Mouse (Mus musculus): ENCODE data around the gene Ano8. TPM values are rescaled to one million over a fixed set of nuclear protein-coding genes. Genes with fewer than 3 reads are reported as not detected.
A peak's percentile ranks its signal among the peaks of the same experiment; 100 is the strongest.
"Not testable (repeated sequence)": the region's sequence is repeated elsewhere in the genome, so short reads cannot be mapped to it uniquely, and the experiment has no call there.

The Ano8 gene
- polyA plus RNA-seq, 1 experiment from 2014 or later: 3.0 TPM

DNA sequence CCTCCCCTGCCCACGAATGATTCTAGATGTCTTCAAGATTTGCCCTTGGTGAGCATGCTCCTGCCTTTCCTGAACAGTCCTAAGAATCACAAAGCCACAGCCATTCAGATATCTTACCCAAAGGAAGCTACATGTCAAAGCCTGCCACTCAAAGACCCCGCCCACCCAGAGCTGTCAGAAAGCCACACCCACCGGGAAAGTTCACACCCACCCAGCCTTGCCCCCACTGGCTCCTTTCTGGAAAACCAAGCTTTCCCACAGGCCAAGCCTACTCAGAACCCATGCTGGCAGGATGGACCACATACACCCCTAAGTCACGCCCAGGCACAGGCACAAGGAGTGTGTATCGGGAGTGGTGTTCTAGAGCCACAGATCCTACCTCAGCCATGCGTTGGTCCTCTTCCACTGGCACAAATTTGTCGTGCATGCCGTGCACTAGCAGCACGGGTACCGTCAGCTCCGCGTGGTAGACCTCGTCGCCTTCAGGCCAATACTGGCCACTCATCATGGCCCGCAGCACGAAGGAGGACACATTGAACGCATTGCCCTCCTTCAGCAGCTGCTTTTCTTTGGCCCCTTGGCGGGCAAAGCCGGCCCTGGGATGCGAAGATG, 28.0 kb downstream of the Ano8 start:
- no peak overlapping the region for H3K27ac ChIP-seq
- 84% methylated on average over 20 of the region's 20 CpGs for whole genome bisulfite sequencing
- H3K4me2 ChIP-seq: no peak overlapping the region
- ATAC-seq (ENCODE audit: insufficient number of reproducible peaks, insufficient read depth, low FRiP score, low TSS enrichment, low read depth): no peak
- H3K9me3 ChIP-seq: no peaks in the 10 kb centered on the region
- H3K4me1 ChIP-seq: peaks cover 15% of the 10 kb centered on the region
- no peak overlapping the region for H3K4me3 ChIP-seq
- no peak overlapping the region for H3K9ac ChIP-seq
- peaks cover 52% of the 10 kb centered on the region for H3K36me3 ChIP-seq
- no peaks in the 10 kb centered on the region for H3K27me3 ChIP-seq

DNA sequence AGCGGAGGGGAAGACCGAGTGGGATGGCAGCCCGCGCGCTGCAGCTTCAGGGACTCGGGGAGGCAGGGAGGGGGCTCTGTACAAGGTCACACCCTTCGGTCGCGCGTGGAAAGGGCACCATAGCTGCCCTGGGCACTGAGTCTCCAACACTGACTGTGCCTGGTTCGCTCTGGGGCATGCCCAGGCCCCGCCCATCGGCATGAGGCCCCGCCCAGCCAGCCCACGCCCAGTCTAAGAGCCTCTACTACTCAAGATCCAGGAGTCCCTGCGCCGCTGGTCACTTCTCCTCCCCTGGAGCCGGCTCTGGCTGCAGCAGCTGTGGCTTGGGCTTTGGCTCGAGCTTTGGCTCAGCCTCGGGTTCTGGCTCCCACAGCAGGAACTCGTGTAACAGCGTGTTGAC, 28.9 kb downstream of the Ano8 start:
- Histone ChIP-seq H3K27me3 (no peaks in the 10 kb centered on the region), H3K4me1 (peaks cover 7% of the 10 kb centered on the region; the same call in 1 of the 2 replicates), H3K9ac (no peak overlapping the region), H3K4me3 (no peak overlapping the region), H3K9me3 (no peaks in the 10 kb centered on the region), H3K36me3 (peaks cover 52% of the 10 kb centered on the region), H3K27ac (no peak overlapping the region), H3K4me2 (no peak overlapping the region)
- 41% methylated on average over 22 of the region's 22 CpGs for WGBS
- ATAC-seq (ENCODE audit: insufficient number of reproducible peaks, insufficient read depth, low FRiP score, low TSS enrichment, low read depth): no peak

DNA sequence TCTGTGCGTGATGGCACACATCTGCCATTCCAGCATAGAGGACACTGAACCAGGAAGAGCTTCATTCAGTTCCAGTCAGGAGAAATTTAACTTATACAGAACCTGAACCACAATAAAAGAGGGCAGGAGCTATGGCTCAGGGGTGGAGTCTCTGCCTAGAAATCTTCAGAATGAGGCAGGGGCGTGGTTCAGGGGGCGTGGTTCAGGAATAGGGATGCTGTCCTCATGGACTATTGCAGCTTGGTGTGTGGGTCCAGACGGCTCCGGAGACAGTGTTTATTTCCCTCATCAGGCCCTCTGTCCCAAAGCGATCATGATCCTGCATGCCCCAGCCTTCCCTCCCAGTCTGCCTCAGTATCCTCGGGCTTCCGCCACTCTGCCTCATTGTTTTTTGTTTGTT, 31.1 kb downstream of the Ano8 start:
- WGBS: 73% methylated on average over 8 of the region's 8 CpGs
- Histone ChIP-seq H3K27me3 (no peaks in the 10 kb centered on the region), H3K36me3 (peaks cover 32% of the 10 kb centered on the region), H3K4me3 (no peak overlapping the region), H3K9ac (no peak overlapping the region), H3K4me2 (no peak overlapping the region), H3K27ac (no peak overlapping the region), H3K4me1 (0 out of 2 replicates have a peak, but pooled peaks cover 3% of the 10 kb centered on the region), H3K9me3 (no peaks in the 10 kb centered on the region)
- no peak for ATAC-seq (ENCODE audit: insufficient number of reproducible peaks, insufficient read depth, low FRiP score, low TSS enrichment, low read depth)

DNA sequence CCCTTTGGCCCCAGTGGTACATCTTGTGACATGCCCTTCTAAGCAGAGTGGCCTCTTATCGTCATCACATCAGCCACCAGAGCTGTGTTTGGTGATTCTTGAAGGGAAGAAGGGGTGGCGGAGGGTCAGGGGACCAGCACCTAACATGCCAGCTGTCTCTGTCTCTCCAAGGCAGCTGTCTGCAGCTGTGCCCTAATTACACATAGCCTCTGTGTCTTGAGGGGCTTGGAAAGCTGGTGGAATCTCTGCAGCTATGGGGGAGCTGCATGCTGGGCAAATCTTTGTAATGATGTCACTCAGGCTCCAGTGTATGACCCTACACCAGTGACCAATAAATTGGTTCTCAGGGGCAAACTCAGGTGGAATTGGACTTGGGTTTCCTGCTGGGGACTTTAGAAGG, 33.1 kb downstream of the Ano8 start:
- peaks cover 14% of the 10 kb centered on the region for H3K36me3 ChIP-seq
- H3K4me3 ChIP-seq: no peak overlapping the region
- H3K9ac ChIP-seq: no peak overlapping the region
- no peak overlapping the region for H3K4me2 ChIP-seq
- H3K27me3 ChIP-seq: no peaks in the 10 kb centered on the region
- H3K4me1 ChIP-seq: no peaks in the 10 kb centered on the region
- no peak overlapping the region for H3K27ac ChIP-seq
- H3K9me3 ChIP-seq: no peaks in the 10 kb centered on the region
- ATAC-seq (ENCODE audit: insufficient number of reproducible peaks, insufficient read depth, low FRiP score, low TSS enrichment, low read depth): no peak
- 84% methylated on average over 2 of the region's 2 CpGs for WGBS

DNA sequence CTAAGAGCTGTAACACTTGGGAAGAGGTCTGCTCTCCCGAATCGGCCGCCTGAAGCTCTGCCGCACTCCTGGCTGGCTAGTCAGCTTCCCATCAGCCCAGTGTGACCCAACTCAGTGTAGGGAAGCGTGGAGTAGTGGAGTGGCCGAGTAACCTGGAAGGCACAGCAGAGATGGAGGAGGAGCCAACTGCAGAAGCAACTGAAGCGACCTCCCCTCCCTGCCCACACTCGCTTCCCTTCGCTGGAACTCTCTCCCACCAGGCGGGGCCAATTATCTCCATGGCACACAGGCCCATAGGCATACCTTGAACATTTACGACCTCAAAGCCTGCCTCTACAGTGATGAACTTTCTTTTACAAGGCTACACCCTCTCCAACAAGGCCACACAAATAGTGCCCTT, 34.0 kb downstream of the Ano8 start:
- WGBS: 42% methylated on average over 11 of the region's 11 CpGs
- no peaks in the 10 kb centered on the region for H3K9me3 ChIP-seq
- no peak overlapping the region for H3K9ac ChIP-seq
- H3K4me3 ChIP-seq: no peak overlapping the region
- ATAC-seq (ENCODE audit: insufficient number of reproducible peaks, insufficient read depth, low FRiP score, low TSS enrichment, low read depth): no peak
- no peak overlapping the region for H3K27ac ChIP-seq
- peaks cover 5% of the 10 kb centered on the region for H3K36me3 ChIP-seq
- no peaks in the 10 kb centered on the region for H3K27me3 ChIP-seq
- H3K4me2 ChIP-seq: no peak overlapping the region
- no peaks in the 10 kb centered on the region for H3K4me1 ChIP-seq

DNA sequence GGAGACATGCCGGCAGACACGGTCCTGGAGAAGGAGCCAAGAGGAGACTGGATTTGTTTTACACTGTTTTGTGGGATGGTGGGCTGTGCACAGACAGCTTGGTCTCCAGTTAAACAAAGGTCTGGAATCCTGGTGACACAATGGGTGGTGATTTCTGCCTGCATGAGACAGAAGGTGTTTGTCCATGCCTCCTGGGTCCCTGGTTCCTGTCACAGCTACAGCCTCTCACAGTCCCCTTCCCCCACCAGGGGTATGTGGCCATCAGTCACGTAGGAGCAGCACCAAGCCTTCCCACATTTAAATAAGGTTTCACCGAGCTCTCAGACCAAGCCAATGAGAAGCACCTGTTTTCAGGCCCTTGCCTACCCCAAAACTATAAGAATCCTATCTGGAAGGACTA, 34.4 kb downstream of the Ano8 start:
- Histone ChIP-seq H3K9me3 (no peaks in the 10 kb centered on the region), H3K4me3 (no peak overlapping the region), H3K27me3 (no peaks in the 10 kb centered on the region), H3K4me2 (no peak overlapping the region), H3K27ac (no peak overlapping the region), H3K4me1 (no peaks in the 10 kb centered on the region), H3K36me3 (0 out of 2 replicates have a peak, but pooled peaks cover 2% of the 10 kb centered on the region), H3K9ac (no peak overlapping the region)
- no peak for ATAC-seq (ENCODE audit: insufficient number of reproducible peaks, insufficient read depth, low FRiP score, low TSS enrichment, low read depth)
- WGBS: 66% methylated on average over 4 of the region's 4 CpGs

DNA sequence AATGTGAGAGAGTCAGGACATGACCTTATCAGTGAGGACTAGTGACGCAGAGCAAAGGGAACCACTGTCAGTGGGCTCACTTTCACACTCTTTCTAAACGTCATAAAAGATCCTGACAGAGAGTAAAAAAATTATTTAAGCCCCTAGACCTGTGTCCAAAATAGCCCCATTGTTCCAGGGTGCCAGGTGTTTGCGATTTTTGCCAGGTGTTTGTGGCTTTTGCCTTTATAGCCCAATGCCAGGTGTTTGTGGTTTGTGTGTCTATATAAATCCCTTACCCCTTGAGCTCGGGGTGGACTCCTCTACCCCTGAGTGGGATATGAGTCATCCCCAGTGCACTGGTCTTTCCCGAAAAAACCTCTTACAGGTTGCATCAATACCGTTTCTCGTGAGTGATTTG, 40.7 kb downstream of the Ano8 start:
- Histone ChIP-seq H3K9me3 (no peaks in the 10 kb centered on the region), H3K4me3 (no peak overlapping the region), H3K36me3 (no peaks in the 10 kb centered on the region), H3K27ac (no peak overlapping the region), H3K9ac (no peak overlapping the region), H3K27me3 (peaks cover 16% of the 10 kb centered on the region), H3K4me1 (0 out of 2 replicates have a peak, but pooled peaks cover 4% of the 10 kb centered on the region), H3K4me2 (no peak overlapping the region)
- no peak for ATAC-seq (ENCODE audit: insufficient number of reproducible peaks, insufficient read depth, low FRiP score, low TSS enrichment, low read depth)
- WGBS: 72% methylated on average over 7 of the region's 7 CpGs

DNA sequence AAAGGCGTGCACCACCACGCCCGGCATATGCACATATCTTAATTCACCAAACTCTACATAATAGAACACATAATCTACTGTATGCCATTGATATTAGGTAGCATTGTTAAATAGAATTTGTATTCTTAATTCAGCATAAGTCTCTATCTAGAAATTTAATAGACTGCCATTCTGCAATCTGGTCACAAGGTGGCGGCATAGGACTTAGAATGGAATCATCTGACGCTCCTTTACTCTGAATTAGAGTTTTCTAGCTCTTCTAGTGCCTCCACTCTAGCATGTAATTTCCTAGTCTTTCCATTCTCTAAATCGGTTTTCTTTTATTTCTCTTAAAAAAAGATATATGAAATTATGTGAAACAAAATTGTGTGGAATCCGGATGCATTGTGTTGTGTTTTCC, 44.4 kb downstream of the Ano8 start:
- no peak overlapping the region for H3K27ac ChIP-seq
- no peak for ATAC-seq (ENCODE audit: insufficient number of reproducible peaks, insufficient read depth, low FRiP score, low TSS enrichment, low read depth)
- under 1% methylated on average over 7 of the region's 7 CpGs for WGBS
- H3K9me3 ChIP-seq: no peaks in the 10 kb centered on the region
- no peak overlapping the region for H3K4me3 ChIP-seq
- H3K36me3 ChIP-seq: no peaks in the 10 kb centered on the region
- 0 out of 2 replicates have a peak, but pooled peaks cover 4% of the 10 kb centered on the region for H3K4me1 ChIP-seq
- H3K27me3 ChIP-seq: peaks cover 16% of the 10 kb centered on the region
- no peak overlapping the region for H3K9ac ChIP-seq
- H3K4me2 ChIP-seq: no peak overlapping the region

DNA sequence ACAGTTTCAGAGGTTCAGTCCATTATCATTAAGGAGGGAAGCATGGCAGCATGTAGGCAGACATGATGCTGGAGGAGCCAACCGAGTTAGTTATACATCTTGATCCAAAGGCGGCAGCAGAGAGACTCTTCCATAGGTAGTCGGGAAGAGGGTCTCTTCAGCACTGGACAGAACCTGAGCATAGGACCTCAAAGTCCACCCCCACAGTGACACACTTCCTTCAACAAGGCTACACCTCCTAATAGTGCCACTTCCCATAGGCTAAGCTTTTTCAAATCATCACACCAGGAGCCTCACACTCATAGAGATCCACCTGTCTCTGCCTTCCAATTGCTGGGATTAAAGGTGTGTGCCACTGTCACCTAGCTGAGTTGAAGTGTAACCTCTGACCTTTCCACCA, 48.7 kb downstream of the Ano8 start:
- no peak overlapping the region for H3K9ac ChIP-seq
- no peak overlapping the region for H3K4me2 ChIP-seq
- H3K9me3 ChIP-seq: peaks cover 2% of the 10 kb centered on the region; the same call in 1 of the 2 replicates
- ATAC-seq (ENCODE audit: insufficient number of reproducible peaks, insufficient read depth, low FRiP score, low TSS enrichment, low read depth): peak; percentile 52; the same call in 1 of the 2 replicates
- no peak overlapping the region for H3K27ac ChIP-seq
- no peak overlapping the region for H3K4me3 ChIP-seq
- H3K4me1 ChIP-seq: 0 out of 2 replicates have a peak, but pooled peaks cover 2% of the 10 kb centered on the region
- no peaks in the 10 kb centered on the region for H3K36me3 ChIP-seq
- H3K27me3 ChIP-seq: peaks cover 3% of the 10 kb centered on the region
- WGBS: 50% methylated on average over 3 of the region's 3 CpGs

DNA sequence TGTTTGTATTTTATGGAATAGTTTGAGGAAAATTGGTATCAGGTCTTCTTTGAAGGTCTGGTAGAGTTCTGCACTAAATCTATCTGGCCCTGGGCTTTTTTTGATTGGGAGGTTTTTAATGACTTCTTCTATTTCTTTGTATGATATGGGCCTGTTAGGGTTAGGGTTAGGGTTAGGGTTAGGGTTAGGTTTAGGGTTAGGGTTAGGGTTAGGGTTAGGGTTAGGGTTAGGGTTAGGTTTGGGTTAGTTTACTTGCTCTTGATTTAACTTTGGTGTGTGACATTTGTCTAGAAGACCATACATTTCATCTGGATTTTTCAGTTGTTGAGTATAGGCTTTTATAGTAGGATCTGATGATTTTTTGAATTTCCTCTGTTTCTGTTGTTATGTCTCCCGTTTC, 52.8 kb downstream of the Ano8 start:
- not testable (repeated sequence) for H3K4me3 ChIP-seq; H3K9ac ChIP-seq; H3K27me3 ChIP-seq; H3K9me3 ChIP-seq; H3K4me1 ChIP-seq; H3K4me2 ChIP-seq; ATAC-seq (ENCODE audit: insufficient number of reproducible peaks, insufficient read depth, low FRiP score, low TSS enrichment, low read depth); H3K36me3 ChIP-seq; H3K27ac ChIP-seq
- WGBS: 76% methylated on average over 1 of the region's 1 CpGs

All from embryonic facial prominence, embryonic 13.5 days (tissue).